Mouse (Mus musculus) MEL (cell line): ENCODE measurements at regions not wholly inside any gene's neighbourhood (a gene's known extent, or its start where the extent isn't known, plus 50 kb on each side); places are given as distances from the start of the nearest gene placed in this dataset.

Experiments
- CTCF ChIP-seq, 3 experiments: IDR thresholded peaks in 2 of 3; conservative IDR thresholded peaks in 1 of 3; 2 replicates each; pipeline ENCODE4 v1.5.1; 2011 to 2012; ENCODE audit warnings: low read length in 3 of 3, low read depth in 2 of 3, mild to moderate bottlenecking in 2 of 3, improper control_type of control experiment in 1 of 3, inconsistent platforms in 1 of 3, mixed read lengths in 1 of 3, moderate library complexity in 1 of 3; ENCODE audit not compliant: control insufficient read depth in 1 of 3, insufficient read depth in 1 of 3, poor library complexity in 1 of 3, severe bottlenecking in 1 of 3
- ELF1 ChIP-seq: IDR thresholded peaks from 2 replicates; pipeline ENCODE4 v1.6.1; 2014; ENCODE audit warnings: low read depth, mild to moderate bottlenecking, inconsistent platforms, low read length, improper control_type of control experiment, moderate library complexity
- EP300 ChIP-seq, 2 experiments: IDR thresholded peaks; 2 replicates each; pipeline ENCODE4 v1.6.1; 2011; ENCODE audit warnings: improper control_type of control experiment in 2 of 2, low read length in 2 of 2, low read depth in 1 of 2, mild to moderate bottlenecking in 1 of 2
- GATA1 ChIP-seq: IDR thresholded peaks from 2 replicates; pipeline ENCODE4 v1.6.1; 2011; ENCODE audit warnings: low read depth, low read length, improper control_type of control experiment
- JUND ChIP-seq: IDR thresholded peaks from 2 replicates; pipeline ENCODE4 v1.6.1; 2011; ENCODE audit warnings: low read depth, mild to moderate bottlenecking, improper control_type of control experiment, low read length
- KAT2A ChIP-seq: conservative IDR thresholded peaks from 2 replicates; pipeline ENCODE4 v1.6.1; 2012; ENCODE audit warnings: low read depth, low read length, improper control_type of control experiment, inconsistent platforms
- MAX ChIP-seq: IDR thresholded peaks from 2 replicates; pipeline ENCODE4 v1.6.1; 2011; ENCODE audit warnings: low read length, improper control_type of control experiment
- MYC ChIP-seq: IDR thresholded peaks from 2 replicates; pipeline ENCODE4 v1.6.1; 2011; ENCODE audit warnings: low read depth, mild to moderate bottlenecking, low read length, improper control_type of control experiment, moderate library complexity
- POLR2A ChIP-seq, 2 experiments: IDR thresholded peaks; 2 replicates each; pipeline ENCODE4 v1.6.1; 2011 to 2012; ENCODE audit warnings: low read length in 2 of 2, mild to moderate bottlenecking in 2 of 2, control low read depth in 1 of 2, improper control_type of control experiment in 1 of 2, low read depth in 1 of 2, moderate library complexity in 1 of 2; ENCODE audit not compliant: control insufficient read depth in 1 of 2, insufficient read depth in 1 of 2, poor library complexity in 1 of 2
- POLR2AphosphoS2 ChIP-seq: IDR thresholded peaks from 2 replicates; pipeline ENCODE4 v1.6.1; 2011; ENCODE audit warnings: low read length, improper control_type of control experiment
- SMC3 ChIP-seq: IDR thresholded peaks from 2 replicates; pipeline ENCODE4 v1.6.1; 2011; ENCODE audit warnings: low read depth, low read length, improper control_type of control experiment
- TBP ChIP-seq: IDR thresholded peaks from 2 replicates; pipeline ENCODE4 v1.8.0; 2011; ENCODE audit warnings: low read depth, low read length, improper control_type of control experiment

DNA sequence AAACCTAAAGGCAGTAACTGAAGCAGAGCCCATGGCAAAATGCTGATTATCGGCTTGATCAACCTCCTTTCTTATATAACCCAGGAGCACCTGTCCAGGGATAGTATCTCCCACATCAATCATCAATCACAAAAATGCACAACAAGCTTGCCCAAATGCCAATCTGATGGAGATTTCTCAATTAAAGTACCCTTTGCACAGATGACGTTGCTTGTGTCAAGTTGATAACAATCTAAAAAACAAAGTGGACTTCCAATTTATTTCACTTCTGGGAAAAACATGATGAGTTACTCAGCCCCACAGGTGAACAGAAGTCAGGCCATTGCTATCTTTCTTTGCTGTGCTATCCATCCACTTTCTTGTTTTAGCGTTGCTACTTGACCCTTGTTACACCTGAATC lies 144.5 kb upstream of the Tle4 start:
- TF ChIP-seq CTCF (IDR thresholded peaks at IDR 0.05 in 2 of 3, conservative IDR thresholded peaks at IDR 0.05 in 1 of 3; ENCODE audit: control insufficient read depth in 1 of 3, insufficient read depth in 1 of 3, low read depth in 2 of 3, low read length in 3 of 3, poor library complexity in 1 of 3, severe bottlenecking in 1 of 3) (no peak), MAX (no peak), EP300 (IDR thresholded peaks at IDR 0.05; ENCODE audit: low read depth in 1 of 2, low read length in 2 of 2) (no peak), GATA1 (no peak), SMC3 (no peak), ELF1 (no peak), POLR2A (IDR thresholded peaks at IDR 0.05; ENCODE audit: control insufficient read depth in 1 of 2, insufficient read depth in 1 of 2, low read depth in 1 of 2, low read length in 2 of 2, poor library complexity in 1 of 2) (no peak), KAT2A (no peak), POLR2AphosphoS2 (no peak), JUND (no peak), TBP (no peak), MYC (no peak)
